Mouse (Mus musculus): ENCODE data around the gene Emg1.

The Emg1 gene

DNA sequence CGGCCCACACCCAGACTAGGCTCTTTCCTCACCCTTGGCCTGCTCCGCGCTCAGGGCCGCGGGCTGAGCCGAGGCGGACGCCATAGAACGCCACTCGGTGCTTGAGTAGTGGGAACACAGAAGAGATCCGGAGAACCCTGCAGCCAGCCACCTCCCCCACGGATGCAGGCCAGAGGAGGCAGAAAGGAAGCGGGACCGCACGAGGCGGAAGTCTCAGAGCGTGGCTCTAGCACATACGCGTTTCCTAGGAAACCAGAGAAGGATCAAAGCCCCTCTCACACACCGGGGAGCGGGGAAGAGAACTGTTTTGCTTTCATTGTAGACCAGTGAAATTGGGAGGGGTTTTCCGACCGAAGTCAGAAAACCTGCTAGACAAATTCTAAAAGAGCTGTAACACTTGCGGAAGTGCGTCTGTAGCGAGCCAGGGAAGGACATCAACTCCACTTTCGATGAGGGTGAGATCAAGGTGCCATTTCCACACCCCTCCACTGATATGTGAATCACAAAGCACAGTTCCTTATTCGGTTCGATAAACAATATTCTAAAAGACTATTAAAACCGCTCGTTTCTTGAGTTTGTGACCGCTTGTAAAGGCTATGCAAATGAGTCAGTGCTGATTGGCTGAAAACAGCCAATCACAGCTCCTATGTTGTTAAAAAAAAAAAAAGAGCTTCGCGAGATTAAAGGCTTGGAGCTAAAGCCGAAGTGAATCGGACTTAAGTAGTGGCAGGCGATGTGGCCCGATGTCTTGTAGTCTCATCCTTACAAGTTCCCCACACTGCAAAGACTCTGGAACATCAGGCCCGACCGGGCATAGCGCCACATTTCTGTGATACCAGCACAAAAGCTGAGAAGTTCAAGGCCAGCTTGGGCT is 29.1 kb upstream of the Emg1 start, which contains the start of gene Grcc10:
Gene Grcc10, minus strand, starts transcription at position 487 of the 874 bp plus-strand sequence.
- DNase-seq (ENCODE audit: low spot score): peak; percentile 96

DNA sequence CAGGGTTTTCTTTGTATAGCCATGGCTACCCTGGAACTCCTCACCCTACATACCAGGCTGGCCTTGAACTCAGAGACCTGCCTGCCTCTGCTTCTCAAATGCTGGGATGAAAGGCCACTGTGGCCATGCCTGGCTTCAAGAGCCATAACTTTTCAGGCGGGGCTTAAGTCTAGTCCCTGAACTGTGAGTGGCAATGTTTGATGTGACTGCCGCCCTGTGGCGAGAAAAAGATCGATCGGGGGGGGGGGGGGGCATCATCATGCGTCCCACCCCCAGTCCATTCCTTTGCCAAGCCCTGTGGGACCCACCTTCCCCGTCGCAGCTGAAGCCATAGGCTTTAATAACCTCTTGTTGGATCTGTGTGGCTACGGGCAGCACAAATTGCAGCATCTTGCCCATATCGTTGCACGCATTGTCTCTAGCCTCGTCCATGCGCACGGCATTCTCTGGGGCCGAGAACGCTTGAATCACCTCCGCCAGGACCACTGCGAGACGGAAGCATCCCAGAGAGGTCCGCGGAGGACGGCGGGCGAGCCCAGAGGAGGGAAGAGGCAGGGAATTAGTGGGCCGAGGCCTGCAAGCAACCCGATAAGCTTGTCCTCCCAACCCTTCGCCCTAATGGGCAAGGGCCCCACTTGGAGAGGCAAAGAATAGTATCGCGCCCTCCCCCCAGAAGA is 28.4 kb upstream of the Emg1 start:
- DNase-seq (ENCODE audit: low spot score): peak; percentile 73

DNA sequence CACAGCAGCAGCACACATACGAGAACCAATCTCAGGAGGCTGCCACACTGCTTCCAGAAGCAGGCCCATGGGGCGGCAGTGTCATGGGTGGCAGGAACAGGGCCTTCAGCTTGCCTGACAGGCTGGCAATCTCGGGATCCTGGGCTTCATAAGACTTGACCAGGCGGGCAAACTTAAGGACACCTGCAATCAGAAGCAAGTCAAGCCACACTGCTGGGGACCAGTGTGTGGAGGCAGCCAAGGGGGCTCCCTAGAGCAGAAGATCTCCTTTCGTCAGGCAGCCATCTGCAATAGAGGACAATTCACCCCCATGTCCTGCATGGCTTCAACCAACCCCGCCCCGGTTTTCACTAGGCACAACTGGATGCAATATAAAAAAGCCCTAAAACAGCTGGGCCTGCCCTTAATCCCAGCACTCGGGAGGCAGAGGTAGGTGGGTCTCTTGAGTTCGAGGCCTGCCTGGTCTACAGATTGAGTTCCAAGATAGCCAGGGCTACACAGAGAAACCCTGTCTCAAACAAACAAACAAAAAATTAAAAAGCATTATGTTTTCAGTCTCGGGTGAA is 27.3 kb upstream of the Emg1 start:
- no peak for DNase-seq (ENCODE audit: low spot score)

DNA sequence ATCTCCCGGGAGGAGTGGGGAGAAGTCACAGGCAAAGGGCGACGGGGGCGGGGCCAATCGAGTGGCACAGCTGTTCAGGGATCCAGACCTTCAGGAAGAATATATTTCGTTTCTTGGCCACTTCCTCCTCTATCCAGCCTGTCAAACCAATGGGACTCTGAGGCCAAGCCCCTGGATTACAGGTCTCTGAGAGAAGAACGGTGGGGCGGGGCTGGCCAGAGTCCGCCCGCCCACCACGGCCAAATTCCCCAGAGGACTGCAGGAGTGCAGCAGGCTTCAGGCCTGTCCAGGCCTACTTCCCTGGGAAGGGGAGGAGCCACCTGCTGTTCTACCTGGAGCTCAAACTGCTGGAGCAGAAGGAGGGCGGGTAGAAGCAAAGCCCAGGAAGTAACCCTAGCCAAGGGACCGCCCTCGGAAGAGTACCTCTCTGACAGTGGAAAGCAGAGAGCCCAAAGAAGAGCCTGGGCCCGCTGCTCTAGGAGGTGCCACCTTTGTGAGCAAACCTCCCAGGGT is 26.6 kb upstream of the Emg1 start, which contains the start of gene Ptpn6:
Gene Ptpn6, minus strand, starts transcription at position 204 of the 513 bp plus-strand sequence.
- DNase-seq (ENCODE audit: low spot score): peak; percentile 26

DNA sequence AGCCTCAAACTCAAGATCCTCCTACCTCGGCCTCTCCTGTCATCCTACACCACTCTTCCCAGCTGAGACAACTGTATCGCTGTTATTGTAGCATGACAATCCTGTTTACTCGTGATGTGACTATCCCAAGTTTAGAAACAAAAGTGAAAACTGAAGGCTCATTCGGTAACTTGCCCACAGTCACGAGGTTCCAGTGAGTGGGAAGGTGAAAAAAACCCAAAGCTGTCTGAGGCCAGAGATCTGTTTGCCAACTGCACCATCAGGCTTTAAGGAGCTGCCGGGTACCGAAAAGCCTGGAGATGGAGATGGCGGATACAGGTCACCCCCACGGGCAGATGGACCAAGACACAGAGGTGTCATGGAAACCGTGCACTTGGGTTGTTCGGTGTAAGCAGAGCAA is 25.1 kb upstream of the Emg1 start:
- no peak for DNase-seq (ENCODE audit: low spot score)

DNA sequence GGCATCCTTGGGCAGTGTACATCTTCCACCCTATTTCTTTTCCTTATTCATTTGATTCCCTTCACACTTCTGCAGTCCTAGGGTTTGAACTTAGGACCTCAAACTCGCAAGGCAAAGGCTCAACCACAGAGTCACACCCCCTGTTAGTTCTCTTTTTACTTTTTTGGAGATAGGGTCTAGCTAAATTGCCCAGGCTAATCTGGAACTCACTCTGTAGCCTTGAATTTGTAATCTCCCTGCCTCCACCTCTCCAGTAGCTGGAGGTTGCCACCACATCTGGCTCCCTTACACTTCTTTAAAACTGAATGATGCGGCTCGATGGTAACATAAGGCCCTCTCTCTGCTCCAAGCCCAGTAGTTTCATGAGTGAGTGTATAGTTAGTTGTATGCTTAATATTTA is 22.4 kb upstream of the Emg1 start:
- no peak for DNase-seq (ENCODE audit: low spot score)

DNA sequence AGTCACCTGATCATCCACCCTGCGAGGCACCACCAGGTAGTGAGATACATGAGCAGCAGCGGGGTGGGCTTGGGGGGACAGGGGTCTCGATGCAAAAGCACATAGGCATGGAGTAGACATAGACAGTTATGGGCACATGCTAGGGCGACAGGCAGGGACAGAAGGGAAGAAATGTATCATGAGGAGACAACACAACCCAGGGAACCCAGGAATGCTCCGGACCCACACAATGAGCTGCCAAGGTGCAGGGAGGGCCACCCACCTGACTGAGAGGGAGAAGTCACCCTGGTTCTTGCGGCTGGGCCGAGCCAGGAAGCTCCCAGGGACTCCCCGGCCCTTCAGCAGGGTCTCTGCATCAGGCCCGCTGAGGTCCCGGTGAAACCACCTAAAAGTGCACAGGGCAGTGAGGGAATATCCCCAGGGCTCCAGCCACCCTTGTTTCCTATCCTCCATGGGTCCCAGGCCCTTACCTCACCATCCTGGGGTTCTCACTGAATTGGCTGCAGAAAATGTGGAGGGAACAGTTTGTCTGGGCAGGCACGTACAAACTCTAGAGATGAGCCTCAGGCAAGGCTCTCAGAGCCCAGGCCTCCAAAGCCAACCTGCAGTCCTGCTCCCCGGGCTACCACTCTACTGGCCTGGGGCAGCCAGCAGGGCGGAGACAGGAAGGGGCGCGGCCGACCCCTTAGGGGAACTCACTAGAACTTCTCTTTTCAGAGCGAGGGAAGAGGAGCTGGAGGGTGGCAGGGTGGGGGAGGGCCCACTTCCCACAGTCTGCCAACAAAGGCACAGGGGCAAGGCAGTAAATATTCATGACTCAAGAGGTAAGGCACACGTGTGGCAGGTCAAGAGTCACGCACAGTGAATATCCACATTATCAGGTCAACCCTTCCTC is 20.7 kb upstream of the Emg1 start:
- DNase-seq (ENCODE audit: low spot score): no peak

DNA sequence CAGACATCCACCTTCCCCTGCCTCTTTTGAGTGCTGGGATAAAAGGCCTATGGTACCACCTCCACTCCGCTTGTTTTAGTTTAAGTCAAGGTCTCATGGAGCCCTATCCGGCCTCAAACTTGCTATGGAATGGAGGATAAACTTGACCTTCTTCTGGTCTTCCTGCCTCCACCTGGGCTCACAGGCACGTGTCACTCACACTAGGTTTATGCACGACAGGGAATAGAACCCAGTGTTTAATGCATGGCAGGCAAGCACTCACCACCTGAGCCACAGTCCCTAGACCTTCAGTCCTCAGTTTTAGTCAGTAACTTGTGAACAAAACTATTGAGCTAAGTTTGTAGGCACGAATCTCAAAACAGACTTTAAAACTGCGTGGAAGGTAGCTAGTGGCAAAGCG is 19.1 kb upstream of the Emg1 start:
- DNase-seq (ENCODE audit: low spot score): no peak

DNA sequence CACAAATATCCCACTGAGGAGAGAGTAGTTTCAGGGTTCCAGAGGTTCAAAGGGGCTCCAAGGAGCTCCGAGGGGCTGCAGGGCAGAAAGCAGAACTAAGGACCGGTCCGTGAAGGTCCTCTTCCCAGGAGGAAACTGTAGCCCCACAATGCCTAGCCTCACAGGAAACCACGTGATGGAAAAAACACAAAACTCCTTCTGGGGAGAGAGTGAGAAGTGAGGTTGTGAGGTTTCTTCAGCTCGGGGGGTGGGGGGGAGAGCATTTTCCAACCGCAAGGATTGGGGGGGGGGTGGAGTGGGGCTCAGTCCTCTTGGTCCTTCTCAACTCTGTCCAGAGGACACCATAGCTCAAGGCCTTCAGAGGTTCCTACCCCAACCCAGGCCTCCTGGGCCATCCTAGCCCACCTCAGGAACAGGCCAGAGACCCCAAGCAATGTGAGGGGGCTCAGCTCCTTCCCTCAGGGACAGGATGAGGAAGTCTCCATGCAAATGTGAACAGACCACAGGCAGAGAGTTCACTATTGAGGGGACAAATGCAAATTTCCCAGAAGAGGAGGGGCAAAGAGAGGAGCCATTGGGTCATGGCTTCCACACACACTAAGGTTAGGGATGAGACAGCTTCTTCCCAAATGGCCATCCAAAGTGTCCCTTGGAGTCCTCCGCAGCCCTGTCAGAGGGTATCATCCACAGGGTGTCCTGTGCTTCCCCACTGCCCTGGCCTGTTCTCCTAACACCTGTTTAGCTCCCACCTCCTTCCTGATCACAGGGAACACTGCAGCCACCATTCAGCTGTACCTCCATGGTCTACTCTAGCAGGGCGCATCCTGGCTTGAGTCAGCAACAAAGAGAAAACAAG is 18.1 kb upstream of the Emg1 start:
- DNase-seq (ENCODE audit: low spot score): no peak

DNA sequence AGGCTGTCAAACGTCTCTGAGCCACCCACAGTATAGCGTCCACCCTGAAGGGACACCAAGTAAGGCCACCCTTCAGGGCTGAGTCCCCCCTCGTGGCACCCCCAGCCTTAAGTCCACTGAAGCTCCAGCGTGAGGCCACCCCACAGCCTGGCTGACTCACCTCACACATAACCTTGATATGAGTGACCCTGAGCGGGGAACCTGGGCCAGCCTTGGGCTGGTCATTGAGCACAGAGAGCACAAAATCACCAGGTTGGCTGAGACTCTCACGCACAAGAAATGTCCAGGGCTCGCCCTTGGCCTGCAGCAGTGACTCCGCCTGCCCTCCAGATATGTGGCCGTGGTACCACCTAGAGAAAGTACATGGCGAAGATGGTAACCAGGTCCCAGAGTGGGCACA is 16.6 kb upstream of the Emg1 start:
- DNase-seq (ENCODE audit: low spot score): no peak

DNA sequence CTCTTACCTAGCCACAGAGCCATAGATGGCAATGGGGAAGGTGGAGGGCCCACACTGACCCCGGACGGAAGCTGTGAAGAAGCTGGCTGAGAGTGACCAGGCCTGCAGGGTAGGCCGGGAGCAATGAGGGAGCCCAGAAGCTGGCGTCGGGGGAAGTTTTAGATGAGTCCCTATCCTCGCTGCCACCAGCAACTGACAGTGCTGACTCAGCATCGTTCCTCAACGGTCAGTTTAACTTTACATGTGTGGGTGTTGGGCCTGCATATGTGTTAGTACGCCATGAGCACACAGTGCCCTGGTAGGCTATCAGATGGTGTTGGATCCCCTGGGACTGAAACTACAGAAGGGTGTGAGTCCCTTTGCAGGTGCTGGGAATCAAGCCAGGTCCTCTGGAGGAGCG is 12.5 kb upstream of the Emg1 start:
- no peak for DNase-seq (ENCODE audit: low spot score)

DNA sequence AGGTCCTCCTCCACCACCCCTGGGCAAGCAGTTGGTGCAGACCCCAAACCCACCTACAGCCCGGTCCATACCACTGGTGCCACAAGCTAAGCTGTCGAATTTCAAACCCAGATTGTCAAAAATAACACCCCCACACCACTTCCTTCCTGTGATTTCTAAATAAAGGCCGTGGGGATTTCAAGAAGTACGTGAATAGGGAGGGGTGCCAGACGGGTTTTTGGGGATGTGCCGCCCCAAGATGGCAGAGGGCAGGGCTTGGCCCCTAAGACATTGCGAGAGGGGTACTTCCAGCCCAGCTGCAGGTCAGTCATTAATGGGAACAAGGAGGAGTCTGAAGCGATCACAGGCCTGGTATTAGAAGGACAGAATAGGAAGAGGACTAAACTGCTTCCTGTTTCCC is 11.6 kb upstream of the Emg1 start:
- DNase-seq (ENCODE audit: low spot score): no peak

DNA sequence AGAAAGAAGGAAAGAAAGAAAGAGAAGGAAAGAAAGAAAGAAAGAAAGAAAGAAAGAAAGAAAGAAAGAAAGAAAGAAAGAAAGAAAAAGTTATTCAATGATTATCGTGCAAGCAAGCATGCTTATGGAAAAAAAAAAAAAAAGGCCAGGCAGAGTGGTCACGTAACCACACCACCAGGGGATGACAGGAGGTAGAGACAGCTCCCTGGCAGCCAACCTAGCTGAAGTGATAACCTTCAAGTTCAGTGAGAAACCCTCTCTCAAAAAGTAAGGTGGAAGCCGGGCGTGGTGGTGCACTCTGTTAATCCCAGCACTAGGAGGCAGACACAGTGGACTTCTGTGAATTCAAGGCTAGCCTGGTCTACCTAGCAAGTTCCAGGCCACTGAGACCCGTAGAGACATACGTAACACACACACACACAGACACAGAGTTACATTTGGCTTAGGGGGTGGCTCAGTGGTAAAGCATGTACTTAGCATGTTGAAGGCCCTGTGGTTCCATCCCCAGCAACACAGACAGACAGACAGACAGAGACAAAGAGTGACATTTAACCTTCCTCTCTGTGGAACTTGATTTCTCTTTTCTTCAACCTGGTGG is 11.0 kb upstream of the Emg1 start:
- DNase-seq (ENCODE audit: low spot score): no peak

DNA sequence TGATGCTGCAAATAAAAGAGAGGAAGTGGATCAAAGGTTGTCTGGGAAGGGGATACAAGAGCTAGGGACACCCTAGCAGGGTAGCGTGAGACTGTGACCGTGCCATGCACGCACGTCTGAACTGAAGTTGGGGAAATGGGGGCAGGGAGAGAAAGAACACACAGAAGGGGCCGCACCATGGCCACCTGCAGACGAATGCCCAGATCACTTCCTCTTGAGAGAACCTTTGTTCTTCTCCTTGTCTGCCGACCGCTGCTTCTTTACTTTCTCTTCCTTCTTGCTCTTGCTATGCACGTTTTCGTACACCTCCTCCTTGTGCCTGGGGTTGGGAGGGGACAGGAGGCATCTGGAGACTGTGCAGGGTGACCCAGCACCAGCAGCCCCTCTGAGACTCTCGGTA is 8.9 kb upstream of the Emg1 start:
- DNase-seq (ENCODE audit: low spot score): no peak

DNA sequence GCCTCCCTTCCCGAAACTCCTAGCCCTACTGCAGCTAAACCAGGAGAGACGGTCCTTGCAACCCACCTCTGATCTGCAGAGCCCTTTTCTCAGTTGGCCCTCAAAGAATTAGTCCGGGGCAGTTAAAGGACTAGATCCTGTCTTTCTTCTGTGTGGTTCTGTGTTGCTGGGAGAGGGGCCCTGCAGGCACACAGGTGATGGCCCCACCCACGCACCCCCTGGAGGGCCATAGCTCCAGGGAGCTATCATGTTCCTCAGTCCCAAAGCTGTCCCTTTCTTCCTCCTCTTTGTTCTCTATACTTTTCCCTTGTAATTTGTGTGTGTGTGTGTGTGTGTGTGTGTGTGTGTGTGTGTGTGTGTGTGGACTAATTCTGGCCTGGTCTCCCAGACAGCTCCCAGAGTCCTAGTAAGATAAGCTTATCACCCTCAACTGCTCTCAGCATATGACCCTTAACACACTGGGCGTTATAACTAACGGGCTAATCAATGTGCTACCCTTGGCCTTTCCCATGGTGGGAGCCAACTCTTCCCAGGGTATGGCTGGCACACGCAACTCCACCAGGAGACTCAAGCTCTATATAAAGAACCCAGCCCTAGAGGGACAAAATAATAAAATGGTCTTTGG is 7.5 kb upstream of the Emg1 start:
- no peak for DNase-seq (ENCODE audit: low spot score)

DNA sequence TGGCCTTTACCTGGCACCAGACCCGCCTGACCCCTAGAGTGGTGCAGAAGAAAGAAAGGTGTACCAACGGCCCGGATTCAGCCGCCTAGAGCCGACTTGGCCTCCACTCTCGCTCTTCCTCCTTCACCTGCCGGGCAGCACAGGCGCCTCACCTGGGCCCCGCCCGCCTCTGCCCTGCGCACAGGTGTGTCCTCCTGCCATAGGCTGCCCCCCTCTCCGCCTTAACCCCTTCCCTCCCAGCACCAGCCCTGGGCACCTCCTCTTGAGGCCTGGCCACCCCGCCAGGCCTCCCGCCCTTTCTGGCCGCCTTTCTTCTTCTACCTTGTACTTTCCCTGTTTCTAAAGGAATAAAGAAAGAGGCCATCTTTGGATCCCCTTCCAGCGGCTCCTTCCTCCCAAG is 6.7 kb upstream of the Emg1 start:
- no peak for DNase-seq (ENCODE audit: low spot score)

DNA sequence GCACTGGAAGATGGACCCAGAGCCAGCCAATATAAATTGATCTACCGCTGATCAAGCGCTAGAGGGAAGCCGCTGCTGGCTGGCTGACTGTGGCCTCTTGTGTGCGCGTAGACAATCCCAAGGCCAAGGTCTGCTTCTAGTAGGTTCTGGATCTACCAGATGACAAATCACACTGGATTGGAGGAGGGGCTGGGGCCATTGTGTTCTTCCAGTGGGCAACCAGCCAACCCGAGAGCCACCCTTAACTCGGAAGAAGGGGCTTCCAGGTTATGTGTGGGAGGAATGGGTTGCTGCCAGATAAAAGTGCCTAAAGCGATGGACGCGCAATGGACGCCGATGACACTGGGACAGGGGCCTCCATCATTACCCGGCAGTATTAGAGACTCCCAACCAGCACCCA is 6.0 kb upstream of the Emg1 start:
- DNase-seq (ENCODE audit: low spot score): no peak

DNA sequence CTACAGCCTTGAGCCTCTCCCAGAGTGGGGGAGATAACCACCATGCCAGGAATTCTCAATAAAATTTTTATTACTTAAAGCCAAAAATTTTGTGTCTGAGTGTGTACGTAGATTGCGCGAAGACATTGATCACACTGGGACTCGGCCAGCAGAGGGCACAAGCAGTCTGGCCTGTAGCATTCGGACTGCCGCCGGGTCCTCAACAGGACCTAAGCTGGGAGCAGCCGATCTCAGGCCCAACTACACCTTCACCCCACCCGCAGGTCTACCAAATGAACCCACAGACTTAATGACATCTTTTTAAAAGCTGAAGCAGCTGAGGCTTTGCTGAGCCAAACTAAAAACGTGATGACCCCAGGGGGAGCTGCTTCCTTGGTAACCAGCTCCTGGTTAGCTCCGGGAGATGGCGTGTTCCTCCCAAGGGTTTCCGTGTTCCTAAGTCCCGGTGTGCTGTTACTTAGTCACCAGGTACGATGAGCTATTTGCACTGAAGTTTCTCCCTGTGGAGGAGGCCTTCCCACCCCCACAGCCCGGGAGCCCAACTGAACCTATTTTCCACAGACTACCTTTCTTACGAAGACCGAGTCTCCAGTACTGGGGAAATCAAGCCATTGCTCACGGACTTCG is 5.0 kb upstream of the Emg1 start:
- DNase-seq (ENCODE audit: low spot score): peak; percentile 77

DNA sequence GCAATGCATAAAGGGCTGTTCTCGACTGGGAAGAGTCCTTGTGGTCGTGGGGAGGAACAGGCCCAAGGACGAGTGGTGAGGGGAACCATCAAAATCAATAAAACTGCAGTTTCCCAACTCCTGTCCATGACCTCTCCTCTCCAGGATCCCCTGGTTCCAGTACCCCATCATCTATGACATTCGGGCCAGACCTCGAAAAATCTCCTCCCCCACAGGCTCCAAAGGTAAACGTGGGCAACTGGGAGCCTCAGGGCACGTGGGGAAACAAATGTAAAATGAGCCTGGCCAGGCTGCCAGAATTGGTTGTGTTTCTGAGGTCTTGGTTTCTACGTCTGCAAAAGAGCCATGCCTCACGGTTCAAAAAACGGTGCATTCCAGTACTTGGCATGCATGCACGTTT is 940 bp upstream of the Emg1 start:
- no peak for DNase-seq (ENCODE audit: low spot score)

Data from retina, embryonic 14.5 days (tissue).